Comparison of ENCODE assay signal across 20 mouse cellular contexts in genomic region chr8:125430796-125431195, GRCm38 (mm10).
A peak's percentile ranks its signal among the peaks of the same experiment; 100 is the strongest.
DNase-seq lines count a peak whose midpoint lies in the region; TF ChIP-seq lines count a peak whose summit lies in the region.
"Had no signal": no experiment of that assay in that cellular context is flagged by ENCODE, and none has a peak within 500 bp of the region (broad histone marks: within the 10 kb centered on the region; RNA-seq: fewer than 3 reads in every experiment).

No protein-coding gene starts in this region.

- TF ChIP-seq CTCF in heart, adult 2 months (IDR thresholded peaks at IDR 0.05): no peak

- WGBS in heart, adult 2 months: 92% methylated on average over 5 of the region's 5 CpGs

- H3K27ac ChIP-seq in heart, adult 2 months: peak overlapping the region; percentile 13; the same call in 1 of the 2 replicates
- H3K27ac ChIP-seq: embryonic facial prominence, embryonic 12.5 days; embryonic facial prominence, embryonic 15.5 days; gastrocnemius, adult 2 months; heart, embryonic 15.5 days; hindbrain, embryonic 14.5 days; hindbrain, postnatal 0 days had no signal

- no peaks in the 10 kb centered on the region for H3K36me3 ChIP-seq in heart, adult 2 months (ENCODE audit: control insufficient read depth, insufficient read depth, low read length)
- H3K36me3 ChIP-seq: G1E had no signal

- TF ChIP-seq EP300 in heart, adult 2 months (IDR thresholded peaks at IDR 0.05; ENCODE audit: insufficient read depth, low read depth, low read length): no peak

- H3K27me3 ChIP-seq in heart, adult 2 months (ENCODE audit: control insufficient read depth, insufficient read depth, low read length): no peaks in the 10 kb centered on the region
- H3K27me3 ChIP-seq: embryonic facial prominence, embryonic 12.5 days; embryonic facial prominence, embryonic 15.5 days; heart, embryonic 12.5 days; heart, embryonic 15.5 days; Patski had no signal

- DNase-seq in heart, adult 2 months: no peak
- no peak for DNase-seq in heart, postnatal 36 days
- DNase-seq in thymus, postnatal 10 days (ENCODE audit: low spot score in 2 of 2): peak; percentile 32 to 40
- no peak for DNase-seq in thymus, postnatal 0 days (ENCODE audit: low spot score)
- peak; percentile 62 for DNase-seq in thymus, postnatal 4 days
- DNase-seq in yolk sac, embryonic 10.5 days (ENCODE audit: low spot score): no peak
- DNase-seq: adrenal gland, postnatal 36 days; cerebellum, adult 18-20 months; cerebellum, adult 9-10 months; cerebellum, postnatal 14 days; forebrain, postnatal 0 days had no signal

- intact Hi-C loops in heart, adult 2 months (cut with DNase I): no loop called here
- intact Hi-C loops in heart, postnatal 36 days (cut with DNase I): no loop called here

- no peaks in the 10 kb centered on the region for H3K79me2 ChIP-seq in heart, adult 2 months (replicated peaks; ENCODE audit: control insufficient read depth, insufficient read depth, low read length)

- TF ChIP-seq POLR2A in heart, adult 2 months (IDR thresholded peaks at IDR 0.05; ENCODE audit: insufficient read depth, low read depth, low read length): no peak

- no peak overlapping the region for H3K4me3 ChIP-seq in heart, adult 2 months
- H3K4me3 ChIP-seq: embryonic facial prominence, embryonic 12.5 days; embryonic facial prominence, embryonic 15.5 days; gastrocnemius, adult 2 months; heart, embryonic 12.5 days; heart, embryonic 15.5 days had no signal

- no peak overlapping the region for H3K9ac ChIP-seq in heart, adult 2 months (ENCODE audit: low read depth, low read length)
- H3K9ac ChIP-seq: embryonic facial prominence, embryonic 12.5 days; embryonic facial prominence, embryonic 15.5 days; forebrain, postnatal 0 days; heart, embryonic 12.5 days; heart, embryonic 15.5 days; hindbrain, embryonic 14.5 days had no signal

- H3K4me1 ChIP-seq in heart, adult 2 months (ENCODE audit: control insufficient read depth, insufficient read depth, low read length): peaks cover 2% of the 10 kb centered on the region; the same call in 1 of the 2 replicates
- H3K4me1 ChIP-seq: embryonic facial prominence, embryonic 15.5 days had no signal

Comparison
In these comparisons a context has a peak if more than half of its experiments do, and no peak if none do; other contexts are left out.
1. DNase-seq: peak in thymus, postnatal 10 days (2 of 2) and thymus, postnatal 4 days (single experiment); none in heart, adult 2 months (0 of 2), heart, postnatal 36 days (0 of 2), thymus, postnatal 0 days (single experiment) and yolk sac, embryonic 10.5 days (single experiment).